Mouse (Mus musculus): ENCODE results near the gene Cdk4. TPM values are rescaled to one million over a fixed set of nuclear protein-coding genes. Genes with fewer than 3 reads are reported as not detected.
A peak's percentile ranks its signal among the peaks of the same experiment; 100 is the strongest.

The Cdk4 gene
- total RNA-seq, 2 experiments from 2014 or later = 33.5 to 40.5 TPM

DNA sequence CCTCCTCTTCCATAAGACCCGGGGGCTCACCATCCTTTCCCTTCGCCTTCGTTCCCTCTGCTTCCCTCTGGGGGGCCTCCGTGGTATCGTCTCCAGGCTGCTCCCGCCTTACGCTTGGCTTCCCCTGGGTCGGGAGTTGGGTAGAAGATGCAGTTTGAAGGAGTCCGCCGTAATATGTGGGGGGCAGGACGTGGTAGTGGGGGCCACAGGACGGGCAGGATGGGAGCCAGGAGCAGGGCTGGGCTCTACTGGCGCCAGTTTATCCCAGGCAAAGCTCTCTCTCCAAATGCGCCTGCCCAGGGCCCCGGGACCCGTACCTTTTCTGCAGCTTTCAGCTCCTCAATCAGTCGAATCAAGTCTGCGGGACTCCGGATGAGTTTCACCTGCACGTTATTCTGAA is 35.2 kb downstream of the Cdk4 start:
- Histone ChIP-seq H3K4me3 (no peak overlapping the region), H3K27ac (no peak overlapping the region)
- no peak for TF ChIP-seq CTCF (IDR thresholded peaks at IDR 0.05)
- peak; percentile 7 for DNase-seq
- intact Hi-C loops (cut with DNase I) = no loop called here

DNA sequence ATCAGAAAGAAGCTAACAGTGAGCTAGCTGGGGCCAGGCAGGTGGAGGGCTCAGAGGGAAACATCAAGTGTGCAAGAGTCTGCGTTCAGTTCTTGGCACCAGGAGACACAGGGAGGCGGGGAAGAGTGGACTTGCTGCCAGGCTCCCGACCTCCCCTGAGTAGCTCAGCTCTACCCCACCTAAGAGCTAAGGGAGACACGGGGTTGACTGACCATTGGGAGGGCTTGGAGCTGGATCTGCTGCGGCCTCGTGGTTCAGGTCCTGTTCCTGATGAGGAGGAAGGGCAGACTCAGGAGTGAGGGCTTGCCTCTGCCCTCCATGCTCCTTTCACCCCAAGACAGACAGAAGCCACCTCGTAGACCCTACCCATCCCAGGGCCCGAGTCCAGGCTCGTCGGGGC is 35.9 kb downstream of the Cdk4 start:
- no peak for TF ChIP-seq CTCF (IDR thresholded peaks at IDR 0.05)
- no peak overlapping the region for H3K27ac ChIP-seq

DNA sequence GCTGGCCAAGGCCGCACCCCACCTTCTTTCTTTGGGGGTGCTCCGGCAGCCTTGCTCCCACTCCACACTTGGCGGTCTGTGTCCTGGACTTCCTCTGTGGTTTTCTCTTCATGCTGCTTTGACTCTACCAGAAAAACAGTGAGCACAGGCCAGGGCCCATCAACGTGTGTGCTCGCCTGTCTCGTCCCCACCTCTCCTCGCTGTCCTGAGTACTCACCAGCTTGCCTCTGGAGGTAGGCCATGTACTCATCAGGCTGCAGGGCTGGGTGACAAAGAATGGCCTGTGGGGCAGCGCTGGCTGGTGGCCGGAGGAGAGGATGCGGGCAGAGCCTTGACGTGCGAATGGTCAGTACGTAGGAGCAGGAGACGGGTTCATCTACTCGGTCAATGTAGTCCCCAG is 36.5 kb downstream of the Cdk4 start:
- Histone ChIP-seq H3K4me3 (no peak overlapping the region), H3K27ac (no peak overlapping the region)
- TF ChIP-seq CTCF (IDR thresholded peaks at IDR 0.05) = no peak
- intact Hi-C loops (cut with DNase I) = no loop called here
- no peak for DNase-seq

More for the DNA sequence above, 35.9 kb downstream of the Cdk4 start:
- intact Hi-C loops (cut with DNase I) = no loop called here
- no peak overlapping the region for H3K4me3 ChIP-seq
- peak; percentile 11 for DNase-seq

DNA sequence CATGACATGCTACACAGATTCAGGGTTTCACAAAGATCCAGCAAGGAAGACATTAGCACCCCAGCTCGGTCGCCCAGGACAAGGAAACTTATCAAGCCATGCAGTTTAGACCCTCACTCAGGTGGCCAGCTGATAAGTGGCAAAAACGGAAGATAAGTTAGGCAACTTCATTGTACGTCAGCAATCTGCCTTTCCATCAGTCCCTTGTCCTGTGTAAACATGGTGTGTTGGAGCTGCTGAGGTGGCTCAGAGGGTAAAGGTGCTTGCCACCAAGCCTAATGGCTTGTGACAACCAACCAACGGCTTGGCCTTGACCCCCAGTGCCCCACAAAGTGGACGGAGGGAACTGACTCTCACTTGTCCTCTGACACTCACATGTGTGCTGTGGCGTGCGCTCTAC is 37.1 kb downstream of the Cdk4 start:
- Histone ChIP-seq H3K27ac (no peak overlapping the region), H3K4me3 (no peak overlapping the region)
- DNase-seq = no peak
- no peak for TF ChIP-seq CTCF (IDR thresholded peaks at IDR 0.05)
- intact Hi-C loops (cut with DNase I) = no loop called here

DNA sequence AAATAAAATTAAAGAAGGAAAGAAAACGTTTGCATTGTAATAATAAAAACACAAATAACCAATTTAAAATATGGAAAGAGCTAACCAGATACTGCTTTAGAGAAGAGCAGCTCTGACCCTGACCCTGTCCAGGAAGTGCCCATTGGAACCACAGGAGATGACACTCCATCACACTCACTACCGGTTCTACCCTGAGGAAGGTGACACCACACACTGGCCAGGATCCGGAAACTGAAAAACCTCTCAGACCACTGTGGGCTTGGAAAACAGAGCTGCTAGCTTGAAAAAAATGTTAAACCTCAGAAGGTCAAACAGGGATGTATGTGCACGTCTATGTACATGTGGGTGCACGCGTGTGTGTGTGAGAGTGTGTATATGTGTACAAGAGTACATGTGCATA is 37.8 kb downstream of the Cdk4 start:
- no peak for TF ChIP-seq CTCF (IDR thresholded peaks at IDR 0.05)
- H3K27ac ChIP-seq = no peak overlapping the region
- intact Hi-C loops (cut with DNase I) = no loop called here
- H3K4me3 ChIP-seq = no peak overlapping the region
- DNase-seq = no peak

DNA sequence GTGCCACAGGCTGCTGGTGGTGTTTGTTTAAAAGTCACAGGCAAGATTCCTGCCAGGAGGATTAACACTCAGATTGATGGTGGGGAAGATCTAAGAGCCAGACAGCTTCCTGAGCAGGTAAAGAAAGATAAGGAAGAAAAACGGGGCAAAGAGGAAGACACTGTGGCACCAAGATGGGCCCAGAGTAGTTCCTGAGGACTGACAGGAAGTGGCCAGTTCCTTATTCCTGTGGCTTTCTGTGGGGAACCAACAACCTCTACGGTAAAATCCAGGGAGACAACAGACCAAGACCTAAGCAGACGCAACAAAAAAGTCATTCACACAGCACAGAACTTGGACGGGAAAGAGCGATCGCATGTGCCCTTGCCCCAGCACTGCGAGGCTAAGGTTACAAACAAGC is 40.3 kb downstream of the Cdk4 start:
- intact Hi-C loops (cut with DNase I) = no loop called here
- Histone ChIP-seq H3K4me3 (no peak overlapping the region), H3K27ac (no peak overlapping the region)
- no peak for TF ChIP-seq CTCF (IDR thresholded peaks at IDR 0.05)
- no peak for DNase-seq

DNA sequence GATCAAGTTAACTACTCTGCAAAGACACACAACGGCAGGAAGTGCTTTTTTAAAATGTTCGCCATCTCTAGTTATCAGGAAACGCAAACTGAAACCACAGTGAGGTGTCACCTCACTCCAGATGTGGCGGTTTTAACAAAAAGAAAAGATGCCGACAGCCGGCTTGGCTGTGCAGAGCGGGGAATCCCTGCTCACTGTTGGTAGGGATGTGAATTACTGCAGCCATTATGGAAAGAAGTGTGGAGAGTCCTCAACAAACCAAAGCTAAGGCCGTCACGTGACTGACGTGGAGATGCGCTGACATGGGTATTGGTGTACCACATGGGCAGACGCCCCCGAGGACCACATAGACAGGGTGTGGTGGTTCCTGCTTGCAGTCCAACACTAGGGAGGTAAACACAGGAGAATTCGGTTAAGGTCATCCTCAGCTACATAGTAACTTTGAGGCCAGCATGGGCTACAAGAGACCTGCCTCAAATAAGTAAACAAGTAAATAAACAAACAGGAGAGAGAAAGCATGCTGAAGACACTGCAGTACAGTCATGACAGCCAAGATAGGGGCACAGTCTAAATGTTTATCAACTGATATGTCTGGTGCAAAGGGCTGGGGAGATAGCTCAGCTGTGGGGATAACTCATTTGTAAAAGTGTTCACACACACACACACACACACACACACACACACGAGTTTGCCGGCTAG is 44.4 kb downstream of the Cdk4 start:
- no peak for DNase-seq
- no peak overlapping the region for H3K4me3 ChIP-seq
- intact Hi-C loops (cut with DNase I) = no loop called here
- no peak overlapping the region for H3K27ac ChIP-seq
- TF ChIP-seq CTCF (IDR thresholded peaks at IDR 0.05) = no peak

DNA sequence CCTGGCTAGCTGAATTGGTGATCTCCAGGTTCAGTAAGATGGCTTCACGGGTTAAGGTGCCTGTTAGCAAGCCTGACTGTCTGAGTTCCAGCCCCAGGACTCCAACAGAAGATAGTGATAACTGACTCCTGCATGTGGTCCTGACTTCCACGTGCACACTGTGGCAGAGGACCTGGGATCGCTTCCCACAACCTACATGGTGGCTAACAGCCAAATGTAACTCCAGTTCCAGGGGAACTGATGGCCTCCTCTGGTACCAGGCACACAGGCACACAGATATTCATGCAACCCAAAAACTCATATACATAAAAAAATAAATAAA is 44.9 kb downstream of the Cdk4 start:
- intact Hi-C loops (cut with DNase I) = no loop called here
- TF ChIP-seq CTCF (IDR thresholded peaks at IDR 0.05) = no peak
- DNase-seq = no peak
- H3K4me3 ChIP-seq = no peak overlapping the region
- no peak overlapping the region for H3K27ac ChIP-seq

DNA sequence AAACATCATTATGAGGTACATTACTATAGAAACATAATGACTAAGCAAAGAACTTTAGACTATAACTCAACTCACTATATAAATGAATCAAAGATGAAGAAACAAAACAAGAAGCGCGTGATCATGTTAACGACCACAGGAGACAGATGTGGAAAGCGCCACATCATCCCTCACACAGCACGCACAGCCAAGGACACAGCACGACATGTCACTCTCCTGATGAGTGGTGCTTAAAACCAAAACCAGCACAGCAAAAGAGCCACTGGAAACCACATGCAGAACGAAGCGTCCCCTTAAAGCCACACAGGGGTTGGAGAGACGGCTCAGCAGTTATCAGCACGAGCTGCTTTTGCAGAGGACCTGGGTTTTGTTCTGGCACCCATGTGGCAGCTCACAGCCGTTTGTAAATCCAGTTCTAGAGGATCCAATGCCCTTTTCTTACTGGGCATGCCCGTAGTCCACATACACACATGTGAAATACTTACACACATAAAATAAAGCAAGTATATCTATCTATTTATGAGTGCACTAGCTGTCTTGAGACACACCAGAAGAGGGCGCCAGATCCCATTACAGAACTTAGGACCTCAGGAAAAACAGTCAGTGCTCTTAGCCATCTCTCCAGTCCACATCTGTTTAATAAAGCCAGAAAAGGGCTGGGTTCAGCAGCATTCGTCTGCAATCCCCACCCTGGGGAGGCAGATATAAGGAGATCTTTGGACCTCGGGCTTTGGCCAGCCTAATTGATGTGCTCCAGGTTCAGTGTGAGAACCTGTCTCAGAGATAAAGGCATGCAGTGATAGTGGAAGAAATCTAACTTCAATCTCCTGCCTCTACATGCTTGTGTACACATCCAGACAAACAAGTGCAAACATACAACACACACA is 47.9 kb downstream of the Cdk4 start:
- intact Hi-C loops (cut with DNase I) = no loop called here
- peak; percentile 32 for TF ChIP-seq CTCF (IDR thresholded peaks at IDR 0.05)
- no peak for DNase-seq
- Histone ChIP-seq H3K4me3 (no peak overlapping the region), H3K27ac (no peak overlapping the region)

DNA sequence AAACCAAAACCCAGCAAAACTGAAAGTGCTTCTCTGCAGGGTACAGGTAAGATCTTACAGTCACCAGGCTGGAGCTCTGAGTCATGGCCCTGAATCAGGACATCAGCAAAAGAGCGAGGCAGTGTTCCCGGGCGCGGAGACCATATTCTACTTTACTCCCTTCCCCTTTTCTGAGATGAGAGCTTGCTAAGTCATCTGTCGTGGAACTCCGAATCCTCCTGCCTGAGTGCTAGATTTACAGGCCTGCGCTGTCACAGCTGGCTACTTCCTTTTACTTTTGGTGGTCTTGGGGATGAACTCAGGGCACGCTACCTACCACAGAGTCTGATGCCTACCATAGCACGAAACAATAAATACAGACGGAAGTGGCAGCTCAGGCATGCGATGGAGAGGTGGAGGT is 51.1 kb downstream of the Cdk4 start:
- no peak overlapping the region for H3K27ac ChIP-seq
- intact Hi-C loops (cut with DNase I) = no loop called here

DNA sequence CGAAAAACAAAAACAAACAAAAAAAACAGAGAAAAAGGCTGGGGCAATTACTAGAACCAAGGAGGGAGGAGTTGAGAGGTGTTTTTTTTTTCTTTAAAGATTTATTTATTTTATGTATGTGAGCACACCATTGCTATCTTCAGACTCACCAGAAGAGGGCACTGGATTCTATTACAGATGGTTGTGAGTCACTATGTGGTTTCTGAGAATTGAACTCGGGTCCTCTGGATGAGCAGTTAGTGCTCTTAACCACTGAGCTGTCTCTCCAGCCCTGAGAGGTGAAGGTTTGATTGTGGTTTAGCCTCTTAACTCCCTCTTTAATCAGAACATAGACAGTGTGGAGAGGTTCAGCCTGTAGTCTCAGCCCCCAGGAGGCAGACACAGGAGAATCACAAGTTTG is 51.7 kb downstream of the Cdk4 start:
- H3K4me3 ChIP-seq = no peak overlapping the region
- no peak for DNase-seq
- TF ChIP-seq CTCF (IDR thresholded peaks at IDR 0.05) = peak; percentile 34; the same call in 1 of the 2 replicates
- intact Hi-C loops (cut with DNase I) = no loop called here
- H3K27ac ChIP-seq = no peak overlapping the region

More for the DNA sequence above, 51.1 kb downstream of the Cdk4 start:
- DNase-seq = no peak
- H3K4me3 ChIP-seq = no peak overlapping the region
- TF ChIP-seq CTCF (IDR thresholded peaks at IDR 0.05) = no peak

Other genes with a start within 250 kb of the Cdk4 start
- gene Atp23, start 162.2 kb upstream of the Cdk4 start, total RNA-seq (2021) = 1 to 10 TPM; 1.6 to 2.2 TPM
- gene Ctdsp2, start 84.8 kb upstream of the Cdk4 start, total RNA-seq (2021) = 10 to 100 TPM; 94.0 to 99.2 TPM
- gene Avil, start 62.8 kb upstream of the Cdk4 start, total RNA-seq (2021) = 1 to 10 TPM; 3.2 to 5.7 TPM
- gene Tsfm, start 32.7 kb upstream of the Cdk4 start, total RNA-seq (2021) = 10 to 100 TPM; 15.0 to 28.8 TPM
- 10 to 100 TPM in 1 of 2 experiments, 1 to 10 TPM in 1; 9.5 to 10.5 TPM for gene Mettl1, start 22.1 kb upstream of the Cdk4 start, total RNA-seq (2021)
- under 1 TPM; 0.08 TPM for gene Eef1akmt3, start 22.0 kb upstream of the Cdk4 start, total RNA-seq (2021)
- gene Cyp27b1, start 15.3 kb upstream of the Cdk4 start, total RNA-seq (2021) = under 1 TPM in 1 of 2 experiments, not detected in 1; 0.11 TPM
- 1 to 10 TPM in 1 of 2 experiments, under 1 TPM in 1; 0.45 to 1.2 TPM for gene March9, start 3.4 kb upstream of the Cdk4 start, total RNA-seq (2021)
- 10 to 100 TPM; 21.6 to 29.9 TPM for gene Tspan31, start 6.7 kb downstream of the Cdk4 start, total RNA-seq (2021)
- gene Agap2, start 11.8 kb downstream of the Cdk4 start, total RNA-seq (2021) = 1 to 10 TPM; 1.6 TPM
- gene Os9, start 57.6 kb downstream of the Cdk4 start, total RNA-seq (2021) = 10 to 100 TPM; 10.9 to 15.1 TPM
- gene B4galnt1, start 101.7 kb downstream of the Cdk4 start, total RNA-seq (2021) = under 1 TPM; 0.66 to 0.89 TPM
- 1 to 10 TPM; 4.1 to 5.4 TPM for gene Slc26a10, start 117.1 kb downstream of the Cdk4 start, total RNA-seq (2021)
- 1 to 10 TPM; 8.5 to 8.8 TPM for gene Arhgef25, start 126.5 kb downstream of the Cdk4 start, total RNA-seq (2021)
- 10 to 100 TPM; 20.8 to 25.6 TPM for gene Dtx3, start 132.2 kb downstream of the Cdk4 start, total RNA-seq (2021)
- gene Pip4k2c, start 148.1 kb downstream of the Cdk4 start, total RNA-seq (2021) = 1 to 10 TPM; 7.6 to 7.9 TPM
- gene Kif5a, start 199.8 kb downstream of the Cdk4 start, total RNA-seq (2021) = under 1 TPM; 0.10 to 0.20 TPM
- gene Dctn2, start 202.8 kb downstream of the Cdk4 start, total RNA-seq (2021) = 10 to 100 TPM; 91.3 to 98.3 TPM
- 10 to 100 TPM; 16.2 to 18.7 TPM for gene Mbd6, start 225.5 kb downstream of the Cdk4 start, total RNA-seq (2021)
- gene Mars, start 248.3 kb downstream of the Cdk4 start, total RNA-seq (2021) = 10 to 100 TPM; 69.0 to 71.4 TPM